Mouse (Mus musculus): Measurements from ENCODE around the gene Tgm2. TPM values are rescaled to one million over a fixed set of nuclear protein-coding genes. Genes with fewer than 3 reads are reported as not detected.
A peak's percentile ranks its signal among the peaks of the same experiment; 100 is the strongest.

Tgm2 gene
- total RNA-seq, 2 experiments from 2014 or later, result 9.8 to 14.0 TPM

DNA sequence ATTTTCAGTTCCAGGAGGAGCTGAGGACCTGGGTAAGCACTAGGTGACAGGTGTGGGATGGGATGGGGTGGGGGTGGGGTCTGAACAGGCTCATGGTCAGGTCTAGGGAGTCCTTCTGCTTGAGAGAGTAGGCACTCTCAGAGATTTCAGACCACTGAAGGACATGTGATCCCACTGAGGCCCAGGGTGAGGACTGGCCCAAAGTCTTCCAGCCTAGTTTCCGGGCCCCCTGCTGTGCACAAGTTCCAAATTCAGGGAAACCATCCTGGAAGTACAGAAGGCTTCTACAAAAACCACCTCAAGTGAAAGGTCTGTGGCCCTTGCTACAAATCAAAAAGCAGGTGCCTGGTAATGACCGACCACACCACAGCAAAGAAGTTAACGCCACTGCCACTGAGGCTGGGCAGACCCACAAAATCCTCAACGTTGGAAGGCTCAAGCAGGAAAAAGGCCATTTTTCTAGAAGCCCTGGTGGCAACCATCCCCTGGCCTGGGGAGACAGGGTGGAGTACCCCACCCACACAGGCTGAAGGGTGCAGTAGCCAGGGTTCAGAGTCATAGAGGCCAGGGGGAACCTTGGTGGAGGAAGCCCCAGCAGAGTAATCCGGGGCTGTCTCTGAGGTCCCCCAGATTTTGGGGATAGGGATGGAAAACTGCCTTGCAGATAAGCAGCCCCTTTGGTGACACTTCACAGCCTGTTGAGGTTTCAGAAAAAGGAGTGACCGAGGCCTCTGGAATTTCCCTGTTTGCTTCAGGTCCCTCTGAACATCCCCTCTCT, 1.3 kb downstream of the Tgm2 start:
- H3K4me3 ChIP-seq, result no peak overlapping the region
- no peak for TF ChIP-seq CTCF (conservative IDR thresholded peaks at IDR 0.05)
- DNase-seq (ENCODE audit: low spot score in 2 of 2), result no peak
- H3K27ac ChIP-seq, result no peak overlapping the region

DNA sequence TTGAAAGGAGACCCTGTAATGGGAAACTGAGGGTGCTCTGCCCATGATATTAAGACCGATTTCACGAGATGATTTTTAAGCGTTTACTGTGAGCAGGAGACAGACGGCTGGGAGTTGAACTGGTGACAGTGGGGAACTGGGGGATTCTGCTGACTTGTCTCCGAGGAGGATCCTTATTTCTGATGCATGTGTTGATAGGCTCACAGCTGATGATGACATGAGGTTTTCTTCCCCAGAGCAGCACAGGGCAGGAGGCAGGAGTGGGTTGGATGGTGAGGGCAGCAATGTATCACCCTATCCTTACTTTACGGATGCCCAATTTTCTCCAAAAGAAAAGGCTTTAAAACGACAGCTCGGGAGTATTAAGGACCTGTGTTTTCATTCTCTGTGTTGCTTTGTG, 2.0 kb downstream of the Tgm2 start:
- no peak for DNase-seq (ENCODE audit: low spot score in 2 of 2)
- Histone ChIP-seq H3K27ac (no peak overlapping the region), H3K4me3 (no peak overlapping the region)
- no peak for TF ChIP-seq CTCF (conservative IDR thresholded peaks at IDR 0.05)

DNA sequence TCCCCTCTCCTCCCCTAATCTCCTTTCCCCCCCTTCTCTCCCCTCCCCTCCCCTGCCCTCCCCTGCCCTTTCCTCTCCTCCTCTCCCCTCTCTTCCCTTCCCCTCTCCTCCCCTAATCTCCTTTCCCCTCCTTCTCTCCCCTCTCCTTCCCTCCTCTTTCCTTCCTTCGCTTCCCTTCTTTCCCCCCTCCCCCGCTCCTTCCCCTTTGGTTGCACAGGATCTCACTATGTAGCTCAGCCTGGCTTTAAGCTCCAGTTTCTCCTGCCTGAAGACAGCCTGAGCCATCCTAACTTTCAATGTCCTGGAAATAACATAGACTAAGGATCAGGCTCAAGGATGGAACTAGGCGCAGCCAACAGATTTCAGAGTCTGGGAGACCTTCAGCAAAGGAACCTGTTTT, 2.4 kb downstream of the Tgm2 start:
- TF ChIP-seq CTCF (conservative IDR thresholded peaks at IDR 0.05), result no peak
- DNase-seq (ENCODE audit: low spot score in 2 of 2), result no peak
- no peak overlapping the region for H3K4me3 ChIP-seq
- H3K27ac ChIP-seq, result no peak overlapping the region

GRCm38 (mm10) chr2:158142981-158143380, 3.3 kb downstream of the Tgm2 start:
- no peak for TF ChIP-seq CTCF (conservative IDR thresholded peaks at IDR 0.05)
- H3K27ac ChIP-seq, result no peak overlapping the region
- no peak for DNase-seq (ENCODE audit: low spot score in 2 of 2)
- no peak overlapping the region for H3K4me3 ChIP-seq

- Histone ChIP-seq H3K27ac (0 out of 2 replicates have a peak overlapping the region, but pooled peaks have one; percentile 23), H3K4me3 (no peak overlapping the region)
- no peak for DNase-seq (ENCODE audit: low spot score in 2 of 2)
- no peak for TF ChIP-seq CTCF (conservative IDR thresholded peaks at IDR 0.05)
Measured at GRCm38 (mm10) chr2:158141690-158142440, 4.4 kb downstream of the Tgm2 start.

DNA sequence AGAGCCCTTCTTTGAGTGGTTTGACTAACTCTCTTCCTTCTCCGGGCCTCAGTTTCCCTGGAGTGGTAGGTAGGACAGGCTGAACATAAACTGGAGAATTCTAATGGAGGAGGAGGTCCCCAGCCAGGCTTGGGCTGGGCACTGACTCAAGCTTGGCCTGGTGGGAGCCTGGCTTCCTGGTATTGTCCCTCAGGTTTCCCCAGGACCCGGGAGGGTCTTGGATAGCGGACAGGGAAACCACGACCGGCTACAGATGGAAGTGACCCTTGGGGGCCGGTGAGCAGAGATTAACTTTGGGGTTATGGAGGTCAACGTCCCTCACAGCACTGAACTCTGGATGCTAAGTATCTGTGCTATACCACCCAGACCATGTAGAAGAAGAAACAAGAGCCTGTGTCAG, 5.0 kb downstream of the Tgm2 start:
- no peak for TF ChIP-seq CTCF (conservative IDR thresholded peaks at IDR 0.05)

GRCm38 (mm10) chr2:158140664-158141063, 5.6 kb downstream of the Tgm2 start:
- Histone ChIP-seq H3K27ac (peak overlapping the region; percentile 39; the same call in 1 of the 2 replicates), H3K4me3 (no peak overlapping the region)
- TF ChIP-seq CTCF (conservative IDR thresholded peaks at IDR 0.05), result no peak
- no peak for DNase-seq (ENCODE audit: low spot score in 2 of 2)

More for the DNA sequence above, 5.0 kb downstream of the Tgm2 start:
- H3K4me3 ChIP-seq, result no peak overlapping the region
- no peak for DNase-seq (ENCODE audit: low spot score in 2 of 2)
- H3K27ac ChIP-seq, result peak overlapping the region; percentile 39; the same call in 1 of the 2 replicates

GRCm38 (mm10) chr2:158139628-158140027, 6.6 kb downstream of the Tgm2 start:
- Histone ChIP-seq H3K4me3 (no peak overlapping the region), H3K27ac (peak overlapping the region; percentile 58; the same call in 1 of the 2 replicates)
- TF ChIP-seq CTCF (conservative IDR thresholded peaks at IDR 0.05), result no peak

GRCm38 (mm10) chr2:158138778-158139177, 7.5 kb downstream of the Tgm2 start:
- Histone ChIP-seq H3K27ac (no peak overlapping the region), H3K4me3 (no peak overlapping the region)
- no peak for TF ChIP-seq CTCF (conservative IDR thresholded peaks at IDR 0.05)
- DNase-seq (ENCODE audit: low spot score in 2 of 2), result no peak

More at GRCm38 (mm10) chr2:158139628-158140027, 6.6 kb downstream of the Tgm2 start:
- DNase-seq (ENCODE audit: low spot score in 2 of 2), result peak; percentile 25 to 27

DNA sequence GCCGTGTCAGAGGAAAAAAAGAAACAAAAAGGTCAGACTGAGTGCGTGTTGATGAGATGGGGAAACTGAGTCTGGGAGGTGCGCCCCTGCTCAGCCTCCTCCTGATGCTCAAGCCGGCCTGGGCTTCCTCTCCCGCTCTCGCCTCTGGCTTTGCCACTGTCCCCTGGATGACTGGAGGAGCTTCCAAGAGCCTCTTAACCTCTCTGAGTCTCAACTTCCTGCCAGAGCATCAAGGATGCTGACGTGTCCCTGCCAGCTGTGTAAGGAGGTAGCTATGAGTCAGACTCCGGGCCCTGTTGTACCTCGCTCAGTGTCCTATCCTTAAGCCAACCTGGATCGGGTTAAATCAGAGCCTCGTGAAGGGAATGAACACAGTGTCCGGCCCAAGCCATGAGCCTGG, 8.5 kb downstream of the Tgm2 start:
- H3K27ac ChIP-seq, result no peak overlapping the region
- TF ChIP-seq CTCF (conservative IDR thresholded peaks at IDR 0.05), result no peak
- no peak for DNase-seq (ENCODE audit: low spot score in 2 of 2)
- H3K4me3 ChIP-seq, result no peak overlapping the region

GRCm38 (mm10) chr2:158136205-158136604, 10.0 kb downstream of the Tgm2 start:
- Histone ChIP-seq H3K27ac (no peak overlapping the region), H3K4me3 (no peak overlapping the region)
- TF ChIP-seq CTCF (conservative IDR thresholded peaks at IDR 0.05), result no peak
- no peak for DNase-seq (ENCODE audit: low spot score in 2 of 2)

DNA sequence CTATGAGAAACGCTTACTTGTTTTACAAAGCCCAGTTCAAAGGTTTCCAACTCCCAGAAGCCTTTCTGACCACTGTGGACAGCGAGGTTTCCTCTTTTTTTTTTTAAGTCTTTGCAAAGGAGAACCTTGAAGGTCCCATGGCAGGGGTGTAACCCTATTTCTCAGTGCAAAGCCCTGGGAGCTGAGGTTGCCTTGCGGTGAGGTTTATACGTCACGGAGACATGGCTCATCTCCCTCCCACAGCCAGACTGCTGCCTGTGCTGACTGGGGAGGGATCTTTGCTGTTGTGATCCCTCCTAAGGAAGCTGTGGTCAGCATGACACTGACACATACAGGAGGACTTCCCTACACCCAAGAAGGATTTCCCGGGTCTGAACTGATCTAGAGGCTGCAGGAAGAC, 13.2 kb downstream of the Tgm2 start:
- TF ChIP-seq CTCF (conservative IDR thresholded peaks at IDR 0.05), result no peak
- no peak for DNase-seq (ENCODE audit: low spot score in 2 of 2)
- no peak overlapping the region for H3K27ac ChIP-seq
- H3K4me3 ChIP-seq, result no peak overlapping the region

- Histone ChIP-seq H3K27ac (no peak overlapping the region), H3K4me3 (no peak overlapping the region)
- no peak for DNase-seq (ENCODE audit: low spot score in 2 of 2)
- TF ChIP-seq CTCF (conservative IDR thresholded peaks at IDR 0.05), result no peak
Measured at GRCm38 (mm10) chr2:158132320-158132719, 13.9 kb downstream of the Tgm2 start.
